Mouse (Mus musculus) ovary, postnatal 36 days (tissue): Measurements from ENCODE around the gene Acer1.

Experiments used
- DNase-seq: peaks from one replicate; pipeline ENCODE4 v3.0.0; 2022; ENCODE audit warnings: low spot score, mixed read lengths

Gene Acer1

DNA sequence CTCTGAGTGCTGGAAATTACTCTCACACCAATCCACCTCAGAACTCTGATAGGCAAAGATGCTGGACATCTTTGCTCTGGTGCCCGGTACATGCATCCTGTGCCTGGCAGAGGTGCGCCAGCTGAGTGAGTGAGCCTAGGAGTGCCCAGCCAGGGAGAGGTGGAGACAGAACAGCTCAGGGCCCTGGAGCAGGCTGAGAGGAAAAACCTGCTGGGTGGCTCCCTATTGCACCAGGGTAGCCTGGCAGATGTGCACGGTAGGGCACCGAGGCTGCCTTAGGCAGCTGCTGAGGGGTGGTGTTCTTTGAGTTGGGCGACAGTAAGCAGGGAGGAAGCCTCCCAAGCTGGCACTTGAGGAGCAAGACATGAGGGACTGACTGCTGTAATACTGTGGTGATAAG, at the start of gene Acer1:
Gene Acer1, minus strand, starts transcription at position 114 of the 400 bp plus-strand sequence.
- DNase-seq: no peak

- DNase-seq: peak; percentile 54
These were observed 49.2 kb upstream of the Acer1 start, which contains the start of gene Khsrp for GRCm38 (mm10) chr17:57030931-57031660. Gene Khsrp, minus strand, starts transcription at chr17:57031522.

DNA sequence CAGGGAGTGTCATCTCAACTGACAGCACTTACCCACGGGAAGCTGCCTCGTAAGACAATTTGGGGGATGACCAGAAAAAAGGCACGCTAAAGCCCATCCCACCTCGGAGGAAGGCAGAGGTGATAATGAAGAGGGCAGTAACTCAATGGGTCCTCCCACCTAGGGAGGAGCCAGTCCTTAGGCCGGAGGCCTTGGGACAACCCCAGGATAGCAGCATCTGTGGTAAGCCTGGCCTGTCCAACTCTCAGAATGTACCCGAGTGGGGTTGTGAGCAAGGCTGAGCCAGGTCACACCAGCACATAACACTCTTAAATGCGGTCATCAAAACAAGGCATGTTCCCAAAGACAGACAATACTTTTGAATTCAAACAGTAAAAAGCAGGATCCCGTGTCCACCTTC, 47.8 kb upstream of the Acer1 start:
- peak; percentile 30 for DNase-seq

- DNase-seq: no peak
These were observed 45.5 kb upstream of the Acer1 start for GRCm38 (mm10) chr17:57027471-57027870.

- no peak for DNase-seq
These were observed 39.0 kb upstream of the Acer1 start for GRCm38 (mm10) chr17:57020960-57021359.

DNA sequence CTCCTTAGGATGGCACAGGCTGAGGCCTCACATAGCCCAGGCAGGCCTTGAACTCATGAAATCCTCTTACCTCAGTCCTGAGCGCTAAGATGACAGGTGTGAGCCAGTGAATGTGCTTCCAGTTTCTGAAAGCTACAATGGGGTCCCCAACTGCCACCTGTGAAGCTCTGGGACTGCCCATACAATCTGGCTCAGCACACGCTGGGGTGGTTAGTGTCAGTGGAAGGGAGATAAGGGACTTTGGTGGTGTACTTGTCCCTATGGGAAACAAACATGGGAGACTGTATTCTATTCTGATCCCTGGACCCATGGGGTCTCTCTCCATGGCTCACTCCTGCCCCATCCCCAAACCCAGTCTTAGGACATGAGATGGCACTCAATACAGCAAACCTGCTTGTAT, 37.8 kb upstream of the Acer1 start:
- DNase-seq: no peak

DNA sequence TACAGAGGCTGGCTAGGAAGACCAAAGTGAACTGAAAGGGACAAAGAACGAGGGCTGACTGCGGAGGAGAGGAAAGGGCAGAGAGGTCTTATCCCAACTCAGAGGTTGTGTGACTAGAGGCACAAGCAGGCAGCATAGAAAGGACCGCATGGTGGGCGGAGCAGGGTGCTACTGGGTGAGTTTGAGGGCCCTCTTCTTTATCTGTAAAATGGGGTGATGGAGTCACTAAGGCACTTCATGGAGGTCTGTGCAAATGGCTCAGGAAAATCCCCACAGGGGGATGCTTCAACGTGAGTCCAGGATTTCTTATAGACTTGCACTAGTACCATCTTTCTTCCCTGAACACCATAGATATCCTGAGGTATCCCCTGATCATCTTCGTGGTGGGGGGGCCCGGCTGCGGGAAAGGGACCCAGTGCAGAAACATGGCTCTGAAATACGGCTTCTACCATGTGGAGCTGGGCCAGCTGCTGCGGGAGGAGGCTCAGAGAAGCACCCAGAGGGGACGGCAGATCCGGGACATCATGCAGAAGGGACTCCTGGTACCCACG, 30.4 kb upstream of the Acer1 start:
- DNase-seq: no peak

DNA sequence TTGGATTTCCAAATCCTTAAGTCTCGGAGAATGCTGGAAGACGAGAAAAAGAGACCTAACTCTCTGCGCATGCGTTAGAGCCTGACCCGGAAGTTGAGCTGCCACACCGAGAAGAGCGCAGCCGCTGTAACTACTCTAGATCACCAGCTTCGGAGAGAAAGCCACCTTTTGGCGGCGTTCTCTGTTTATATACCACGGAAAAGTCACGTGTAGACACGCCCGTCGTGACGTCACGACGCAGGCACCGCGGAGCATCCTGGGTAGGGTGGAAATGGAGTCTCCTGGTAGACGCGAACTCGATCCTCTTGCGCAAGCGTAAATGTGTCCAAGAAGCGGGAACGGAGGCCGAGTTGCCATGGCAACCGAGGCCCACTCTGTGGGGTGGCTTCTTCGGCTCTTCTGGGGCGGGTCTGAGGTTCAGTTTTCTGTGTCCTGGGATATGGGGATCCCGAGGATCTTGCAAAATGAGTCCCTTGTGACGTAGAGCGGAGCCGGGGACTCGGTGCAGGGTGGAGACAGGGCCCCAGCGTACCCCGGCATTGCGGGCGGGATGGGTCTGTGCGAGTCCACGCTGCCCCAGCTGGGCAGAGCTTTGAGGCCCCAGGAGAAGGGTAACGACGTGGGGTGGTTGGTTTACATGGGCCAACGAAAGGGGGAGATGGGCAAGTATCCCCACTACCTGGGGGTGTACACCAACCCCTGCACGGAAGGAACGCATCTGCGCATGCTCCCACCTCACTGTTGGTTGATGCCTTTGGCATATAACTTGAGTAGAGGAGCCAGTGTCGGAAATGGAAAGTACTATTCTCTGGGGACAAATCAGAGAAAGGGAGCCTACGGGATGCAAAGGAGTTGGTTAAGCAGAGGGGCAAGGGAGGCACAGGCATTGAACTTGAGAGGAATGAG, 29.6 kb upstream of the Acer1 start, which contains the start of the genes Gtf2f1 and Gm17949:
Gene Gtf2f1, minus strand, starts transcription at position 53 of the 906 bp plus-strand sequence.
Gene Gm17949, plus strand, starts transcription at position 234 of the 906 bp plus-strand sequence.
- peak; percentile 90 for DNase-seq

- DNase-seq: no peak
These were observed 28.9 kb upstream of the Acer1 start for GRCm38 (mm10) chr17:57010911-57011235.

DNA sequence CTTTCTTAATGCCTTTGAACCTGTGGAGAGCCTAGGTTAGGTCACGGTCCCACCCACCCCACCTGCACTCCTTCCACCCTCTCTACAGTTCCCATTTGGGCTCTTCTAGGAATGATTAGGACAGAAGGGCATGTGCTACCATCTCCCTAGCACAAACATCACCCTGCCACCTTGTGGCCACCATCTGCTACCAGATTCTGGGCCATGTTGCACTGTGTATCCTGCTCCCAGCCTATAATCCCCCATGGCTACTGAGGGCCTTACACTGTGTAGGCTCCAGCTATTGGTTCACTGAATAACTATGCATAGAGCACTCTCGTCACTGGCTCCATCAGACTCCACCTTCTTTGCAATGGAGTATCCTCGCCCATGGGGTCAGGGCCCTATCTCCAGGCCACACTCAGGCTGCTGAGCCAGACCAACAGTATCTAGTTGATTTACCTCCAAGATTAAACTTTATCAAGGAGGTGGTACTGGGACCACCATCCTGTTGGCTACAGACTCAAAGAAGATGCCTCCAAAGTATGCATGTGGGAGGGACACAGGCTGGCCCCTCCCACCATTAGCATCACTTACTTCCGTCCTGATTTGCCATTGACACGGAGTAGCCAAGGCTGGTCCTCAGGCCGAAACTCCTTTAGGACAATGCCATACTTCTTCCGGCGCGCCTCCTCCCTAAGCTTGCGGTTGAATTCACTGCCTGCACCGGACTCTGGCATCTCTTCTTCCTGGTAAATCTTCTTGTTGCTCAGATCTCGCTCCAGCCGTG, 25.4 kb upstream of the Acer1 start:
- DNase-seq: no peak

DNA sequence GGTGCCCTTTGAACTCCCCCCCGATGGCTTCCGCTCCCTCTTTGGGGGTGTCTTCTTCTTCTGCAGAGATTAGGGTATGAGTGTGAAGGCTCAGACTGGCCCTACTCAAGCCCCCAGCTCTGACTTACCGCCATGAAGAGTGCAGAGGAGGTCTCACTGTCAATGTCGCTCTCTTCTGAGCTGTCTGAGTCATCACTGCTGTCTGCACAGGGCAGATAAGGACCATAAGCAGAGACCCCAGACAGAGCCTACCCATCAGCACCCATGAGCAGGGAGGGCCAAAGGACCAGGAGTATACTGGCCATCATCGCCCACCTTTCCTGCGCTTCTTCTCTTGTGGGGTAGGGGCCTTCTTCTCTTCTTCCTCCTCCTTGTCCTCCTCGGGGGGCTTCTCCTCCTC, 22.1 kb upstream of the Acer1 start:
- DNase-seq: no peak

DNA sequence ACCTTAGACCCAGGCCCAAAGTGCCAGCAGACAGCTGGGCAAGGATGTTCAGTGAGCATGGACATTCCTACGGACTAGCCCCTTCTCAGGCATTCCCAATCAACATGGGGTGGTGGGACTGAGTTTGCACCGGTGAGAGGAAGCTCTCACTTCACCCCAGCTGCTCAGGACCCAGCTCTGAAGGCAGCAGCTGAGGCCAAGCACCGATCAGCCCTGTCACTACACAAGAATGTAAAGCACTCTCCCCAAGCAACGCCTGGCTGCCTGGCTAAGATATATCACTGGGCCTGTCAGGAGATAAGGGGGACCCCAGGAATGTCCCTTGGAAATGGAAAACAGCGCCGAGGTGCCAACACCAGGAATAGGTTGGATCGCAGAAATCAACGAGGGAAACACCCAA, 19.3 kb upstream of the Acer1 start:
- DNase-seq: no peak

DNA sequence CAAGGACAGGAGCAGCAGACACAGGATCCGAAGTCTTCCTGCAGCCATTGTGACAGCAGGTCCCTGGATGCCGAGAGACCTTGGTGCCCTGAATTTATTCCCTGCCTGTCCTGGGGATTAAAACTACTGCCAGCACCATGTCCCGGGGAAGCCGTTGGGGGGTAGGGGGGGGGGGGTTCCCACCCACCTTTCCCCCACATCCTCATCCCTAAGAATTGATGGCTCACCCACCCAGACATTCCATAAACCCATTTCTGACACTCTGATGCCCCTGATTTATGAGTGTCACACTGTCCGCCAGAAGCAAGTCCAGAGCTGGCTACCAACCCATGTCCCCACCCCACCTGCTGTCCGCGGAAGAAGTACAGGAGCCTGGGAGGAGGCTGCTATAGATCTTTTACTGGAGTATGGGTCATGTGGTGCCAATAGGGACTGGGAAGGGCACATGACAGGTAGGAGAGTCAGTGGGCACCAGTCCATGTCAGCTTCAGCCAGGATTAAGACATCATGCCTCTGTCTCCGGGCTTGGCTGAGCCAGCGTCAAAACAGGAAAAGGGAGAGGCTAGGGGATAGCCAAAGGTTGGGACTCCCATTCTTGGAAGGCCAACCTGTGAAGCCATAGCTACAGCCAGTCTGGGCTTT, 18.2 kb upstream of the Acer1 start, which contains the start of gene Pspn:
Gene Pspn, minus strand, starts transcription at position 51 of the 642 bp plus-strand sequence.
- no peak for DNase-seq

- peak; percentile 37 for DNase-seq
These were observed 17.5 kb upstream of the Acer1 start for GRCm38 (mm10) chr17:56999414-56999813.

DNA sequence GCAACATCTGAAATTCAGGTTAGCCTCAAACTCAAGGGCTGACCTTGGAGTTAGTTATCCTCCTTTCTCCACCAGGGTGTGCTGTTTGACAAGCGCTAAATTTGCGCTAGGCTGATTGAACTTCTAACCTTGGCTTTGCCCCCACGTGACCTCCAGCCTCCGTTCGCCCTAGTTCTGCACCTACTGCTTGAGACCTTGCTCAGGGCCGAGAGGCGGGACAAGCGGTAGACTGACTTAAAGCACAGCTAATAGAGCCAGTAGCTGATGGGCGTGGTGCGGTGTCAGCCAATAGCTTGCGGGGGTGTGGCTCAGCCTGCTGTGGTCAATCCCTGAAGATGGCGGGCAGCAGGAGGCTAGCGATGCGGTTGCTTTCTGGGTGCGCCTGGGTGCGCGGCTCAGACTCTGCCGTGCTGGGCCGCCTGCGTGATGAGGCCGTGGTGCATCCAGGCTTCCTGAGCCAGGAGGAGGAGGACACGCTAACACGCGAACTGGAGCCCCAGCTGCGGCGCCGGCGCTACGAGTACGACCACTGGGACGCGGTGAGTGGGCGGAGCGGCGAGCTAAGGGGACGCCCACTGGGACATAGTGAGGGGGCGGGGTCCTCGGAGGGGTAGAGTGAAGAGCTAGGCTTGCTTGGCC, 15.2 kb upstream of the Acer1 start, which contains the start of gene Alkbh7:
Gene Alkbh7, plus strand, starts transcription at position 311 of the 639 bp plus-strand sequence.
- peak; percentile 91 for DNase-seq

DNA sequence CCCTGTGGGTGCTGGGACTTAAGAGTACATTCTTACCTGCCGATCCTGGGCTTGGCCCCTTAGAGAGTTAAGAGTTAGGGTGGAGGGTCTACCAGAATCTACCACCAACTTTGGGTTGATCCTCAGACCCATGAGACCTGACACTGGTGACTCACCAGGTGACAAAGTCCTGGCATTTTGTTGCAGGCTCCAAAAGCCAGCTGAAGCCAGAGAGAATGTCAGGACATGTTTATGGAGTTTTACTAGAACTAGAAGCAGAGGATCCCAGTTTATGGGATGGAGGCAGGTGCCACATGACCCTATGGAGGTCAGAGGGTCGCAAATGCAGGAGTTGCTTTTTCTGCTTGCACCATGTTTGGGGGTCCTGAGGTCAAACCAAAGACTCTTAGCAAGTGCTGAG, 14.6 kb upstream of the Acer1 start:
- DNase-seq: no peak

GRCm38 (mm10) chr17:56995046-56995445, 13.1 kb upstream of the Acer1 start:
- peak; percentile 43 for DNase-seq

DNA sequence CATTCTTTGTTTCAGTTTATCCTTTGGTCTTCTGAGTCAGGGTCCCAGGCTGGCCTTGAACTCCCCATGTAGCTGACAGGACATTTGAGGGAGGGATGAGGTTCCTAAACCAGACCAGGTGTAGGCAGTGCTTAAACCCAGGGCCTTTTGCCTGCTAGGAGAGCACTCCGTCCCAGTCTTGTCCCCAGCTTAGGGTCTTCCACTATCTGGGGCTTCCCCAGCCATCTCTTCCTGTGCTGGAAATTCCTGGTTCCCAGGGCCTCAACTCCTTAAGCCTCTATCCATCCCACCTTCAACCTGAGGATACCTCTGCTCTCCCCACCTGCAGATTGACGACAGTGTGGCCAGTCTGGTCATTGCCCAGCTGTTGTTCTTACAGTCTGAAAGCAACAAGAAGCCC, 9.0 kb upstream of the Acer1 start:
- DNase-seq: no peak

- DNase-seq: peak; percentile 88
These were observed 8.3 kb upstream of the Acer1 start, which contains the start of gene Clpp for GRCm38 (mm10) chr17:56990115-56990746. Gene Clpp, plus strand, starts transcription at chr17:56990305.

DNA sequence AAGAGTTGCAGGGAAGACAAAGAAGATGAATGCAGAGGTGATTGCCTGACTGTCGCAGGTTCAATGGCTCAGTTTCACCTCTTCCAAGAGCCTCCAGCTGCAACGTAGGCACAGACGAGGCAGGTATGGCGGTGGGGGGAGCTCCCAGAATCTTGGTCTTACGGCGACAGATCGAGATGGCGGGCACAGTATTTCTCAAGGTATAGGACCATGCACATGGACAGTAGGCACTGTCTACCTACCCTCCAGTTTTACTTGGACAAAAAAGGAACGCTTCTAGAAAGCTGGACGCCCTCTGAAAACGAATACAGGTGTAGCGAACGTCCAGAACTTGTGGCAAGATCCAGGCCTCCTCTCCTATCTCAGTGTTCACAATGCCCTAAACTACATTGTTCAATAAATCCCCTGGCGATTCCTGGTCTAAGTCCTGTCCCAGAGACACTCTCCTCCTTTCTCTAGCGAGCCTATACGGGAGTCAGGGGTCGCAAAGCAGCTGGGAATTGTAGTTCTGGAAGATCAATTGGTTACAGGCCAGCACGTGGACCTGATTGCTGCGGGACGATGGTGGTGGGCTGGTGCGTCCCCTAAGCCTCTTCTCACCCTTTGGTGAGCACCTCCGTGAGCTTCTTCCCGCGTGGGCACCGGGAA, 7.7 kb upstream of the Acer1 start:
- no peak for DNase-seq
